ENCODE assay signal across 7 mouse cellular contexts in the genomic region with DNA sequence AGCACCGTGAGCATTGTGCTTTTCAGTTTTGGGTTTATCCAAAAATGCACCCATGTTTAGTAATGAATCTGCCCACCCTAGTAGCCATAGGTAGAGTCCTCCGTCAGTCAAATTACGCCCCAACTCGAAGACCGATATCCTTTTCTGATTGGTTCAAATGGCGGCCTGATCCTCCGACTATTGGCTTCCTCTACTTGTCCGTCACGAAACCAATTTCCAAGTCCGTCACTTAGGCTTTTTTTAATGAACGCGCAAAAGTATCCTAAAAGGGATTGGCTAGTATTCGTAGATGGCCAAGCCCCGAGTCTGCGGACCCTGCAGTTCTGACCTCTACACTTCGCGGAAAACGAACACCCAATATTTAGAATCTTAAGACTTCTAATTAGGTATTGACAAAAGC.
A peak's percentile ranks its signal among the peaks of the same experiment; 100 is the strongest.
DNase-seq lines count a peak whose midpoint lies in the region; ATAC-seq lines count a peak whose summit lies in the region.
"Not testable (repeated sequence)": the region's sequence is repeated elsewhere in the genome, so short reads cannot be mapped to it uniquely, and the experiment has no call there.

No protein-coding gene starts in this region.

- 97% methylated on average over 18 of the region's 18 CpGs for WGBS in kidney, embryonic 14.5 days

- not testable (repeated sequence) for H3K4me3 ChIP-seq in kidney, embryonic 14.5 days (ENCODE audit: low read length)

- peak; percentile 12 for DNase-seq in cerebellum, adult 8-10 months
- peak; percentile 25 to 32 for DNase-seq in heart, postnatal 14 days
- peak; percentile 8 to 40 for DNase-seq in left cerebral cortex, postnatal 25 days (ENCODE audit: low spot score in 2 of 2)
- peak; percentile 64 for DNase-seq in lung, postnatal 36 days
- peak; percentile 18 to 23 for DNase-seq in right cerebral cortex, adult 2 months (ENCODE audit: low spot score in 2 of 2)

- not testable (repeated sequence) for H3K9ac ChIP-seq in kidney, embryonic 14.5 days (ENCODE audit: low read depth, low read length)

- H3K4me2 ChIP-seq in kidney, embryonic 14.5 days (replicated peaks; ENCODE audit: low read depth, low read length) = not testable (repeated sequence)

- H3K9me3 ChIP-seq in kidney, embryonic 14.5 days (ENCODE audit: control insufficient read depth, low read length) = not testable (repeated sequence)

- intact Hi-C loops in heart, postnatal 14 days (cut with DNase I); left cerebral cortex, postnatal 25 days (cut with DNase I): not testable (repeated sequence)

- H3K36me3 ChIP-seq in kidney, embryonic 14.5 days (ENCODE audit: control insufficient read depth, insufficient read depth, low read length) = not testable (repeated sequence)

- ATAC-seq in frontal cortex, adult (ENCODE audit: low TSS enrichment) = peak; percentile 100
- peak; percentile 92; the same call in 1 of the 2 replicates for ATAC-seq in kidney, embryonic 14.5 days (ENCODE audit: low FRiP score, low TSS enrichment)

- not testable (repeated sequence) for H3K27me3 ChIP-seq in kidney, embryonic 14.5 days (ENCODE audit: control insufficient read depth, insufficient read depth, low read length)

- not testable (repeated sequence) for H3K27ac ChIP-seq in kidney, embryonic 14.5 days (ENCODE audit: low read depth, low read length)

- not testable (repeated sequence) for H3K4me1 ChIP-seq in kidney, embryonic 14.5 days (ENCODE audit: control insufficient read depth, insufficient read depth, low read length)

Comparison
In these comparisons a context has a peak if more than half of its experiments do, and no peak if none do; other contexts are left out.
1. DNase-seq: peak in every context shown above with its lines; median percentile 64 in lung, postnatal 36 days; 28 in heart, postnatal 14 days; 24 in left cerebral cortex, postnatal 25 days; 20 in right cerebral cortex, adult 2 months; 12 in cerebellum, adult 8-10 months.